Mouse (Mus musculus): ENCODE results near the gene Hs1bp3. TPM values are rescaled to one million over a fixed set of nuclear protein-coding genes. Genes with fewer than 3 reads are reported as not detected.

Gene Hs1bp3
- polyA plus RNA-seq, 1 experiment from 2014 or later, result 16.5 TPM

DNA sequence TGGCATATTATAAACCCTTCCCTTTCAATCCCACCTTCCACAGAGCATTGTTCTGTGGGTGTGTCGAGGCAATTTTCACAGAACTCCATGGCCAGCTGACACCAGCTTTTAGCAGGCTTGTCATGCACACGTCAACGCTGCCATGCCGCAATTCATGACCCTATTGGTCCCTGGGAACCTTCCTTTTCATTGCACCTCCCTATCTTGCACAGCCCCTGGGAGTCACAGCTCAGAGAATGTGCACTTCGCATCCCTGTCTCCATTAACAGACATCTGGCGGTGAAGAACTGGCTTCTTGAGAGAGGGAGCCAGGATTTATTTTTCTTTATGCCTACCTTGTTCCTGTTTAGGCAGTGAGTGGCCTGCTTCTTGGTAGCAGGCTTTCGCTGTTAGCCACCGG lies 25.7 kb downstream of the Hs1bp3 start:
- no peak overlapping the region for H3K27ac ChIP-seq
- peaks cover 60% of the 10 kb centered on the region for H3K36me3 ChIP-seq
- H3K4me2 ChIP-seq, result no peak overlapping the region
- 86% methylated on average over 8 of the region's 8 CpGs for WGBS
- no peaks in the 10 kb centered on the region for H3K27me3 ChIP-seq
- H3K9me3 ChIP-seq (replicated peaks), result no peaks in the 10 kb centered on the region
- no peak overlapping the region for H3K9ac ChIP-seq
- no peak for ATAC-seq (replicated peaks; ENCODE audit: low FRiP score)
- no peak overlapping the region for H3K4me3 ChIP-seq (replicated peaks)
- peaks cover 19% of the 10 kb centered on the region for H3K4me1 ChIP-seq

DNA sequence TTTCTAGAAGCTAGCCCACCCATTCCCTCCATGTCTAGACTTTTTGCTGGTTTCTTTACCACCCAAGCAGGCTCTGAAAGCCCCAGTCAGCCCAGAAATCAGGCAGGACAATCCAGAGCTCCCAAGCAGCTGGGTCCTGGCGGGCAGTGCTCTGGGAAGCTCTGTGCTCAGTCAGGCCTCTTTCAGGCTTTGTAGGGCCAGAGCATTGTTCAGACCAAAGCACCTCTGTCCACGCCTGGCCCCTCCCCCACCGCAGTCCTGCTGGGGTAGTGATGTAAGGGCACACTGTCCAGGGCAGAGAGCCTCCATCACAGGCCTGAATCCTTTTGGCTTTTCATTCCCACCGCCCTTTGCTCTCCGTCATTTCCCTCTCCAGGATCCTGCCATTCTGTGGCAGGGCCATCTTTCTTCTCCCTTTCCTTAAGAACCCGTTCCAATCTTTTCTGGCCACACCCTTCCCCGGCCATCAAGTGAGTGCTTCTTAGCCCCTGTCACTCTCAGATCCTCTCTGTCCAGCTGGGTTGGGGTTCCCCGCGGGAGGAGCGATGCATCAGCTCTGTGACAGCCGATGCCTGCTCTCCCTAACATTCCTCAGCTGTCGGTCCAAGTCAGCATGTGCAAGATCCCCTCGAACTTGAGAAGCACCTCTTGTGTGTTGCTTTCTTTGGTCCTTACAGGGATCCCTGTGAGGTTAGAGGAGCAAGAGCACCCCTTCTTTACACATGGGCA lies 26.5 kb downstream of the Hs1bp3 start:
- H3K9ac ChIP-seq, result no peak overlapping the region
- no peak for ATAC-seq (replicated peaks; ENCODE audit: low FRiP score)

DNA sequence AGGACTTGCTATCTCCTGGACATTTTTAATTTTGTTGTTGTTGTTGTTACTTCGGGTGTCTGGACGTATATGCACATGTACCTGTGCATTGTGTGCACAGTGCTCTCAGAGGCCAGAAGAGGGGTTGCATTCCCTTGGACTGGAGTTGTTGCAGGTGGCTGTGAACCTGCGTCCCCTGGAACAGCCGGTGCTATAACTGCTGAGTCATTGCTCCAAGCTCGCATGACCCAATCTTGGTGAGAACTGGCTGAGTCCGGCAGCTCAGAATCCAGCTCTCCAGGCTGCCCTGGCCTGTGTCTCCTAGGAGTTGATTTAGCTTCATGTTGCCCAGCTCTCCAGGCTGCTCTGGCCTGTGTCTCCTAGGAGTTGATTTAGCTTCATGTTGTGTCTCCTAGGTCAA lies 27.8 kb downstream of the Hs1bp3 start:
- Histone ChIP-seq H3K27ac (no peak overlapping the region), H3K4me3 (replicated peaks) (no peak overlapping the region), H3K4me1 (peaks cover 28% of the 10 kb centered on the region), H3K36me3 (peaks cover 55% of the 10 kb centered on the region), H3K4me2 (no peak overlapping the region), H3K9ac (no peak overlapping the region), H3K9me3 (replicated peaks) (no peaks in the 10 kb centered on the region), H3K27me3 (no peaks in the 10 kb centered on the region)
- no peak for ATAC-seq (replicated peaks; ENCODE audit: low FRiP score)
- WGBS, result 85% methylated on average over 6 of the region's 6 CpGs

More for the DNA sequence above, 26.5 kb downstream of the Hs1bp3 start:
- H3K4me2 ChIP-seq, result no peak overlapping the region
- no peak overlapping the region for H3K27ac ChIP-seq
- H3K27me3 ChIP-seq, result no peaks in the 10 kb centered on the region
- no peaks in the 10 kb centered on the region for H3K9me3 ChIP-seq (replicated peaks)
- H3K4me3 ChIP-seq (replicated peaks), result no peak overlapping the region
- 51% methylated on average over 13 of the region's 13 CpGs for WGBS
- peaks cover 60% of the 10 kb centered on the region for H3K36me3 ChIP-seq
- peaks cover 21% of the 10 kb centered on the region for H3K4me1 ChIP-seq

DNA sequence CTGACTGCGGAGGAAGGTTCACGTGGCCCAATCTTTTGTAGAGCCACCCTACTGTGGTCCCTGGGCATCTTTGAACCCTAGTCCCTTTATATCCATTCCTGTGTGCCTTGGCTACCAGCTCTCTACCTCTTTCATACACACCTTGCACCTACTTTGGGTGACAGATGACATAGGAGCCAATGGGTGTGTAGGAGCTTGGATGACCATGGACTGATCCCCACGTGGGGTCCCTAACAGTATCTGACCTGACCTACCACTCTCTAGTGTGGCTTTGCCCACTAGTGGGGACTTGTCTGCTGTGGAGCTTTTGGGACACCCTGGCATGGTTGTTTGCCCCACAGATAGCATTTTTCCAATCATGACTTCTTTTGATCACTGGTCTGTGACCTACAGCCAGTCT lies 30.1 kb downstream of the Hs1bp3 start:
- no peak for ATAC-seq (replicated peaks; ENCODE audit: low FRiP score)
- WGBS, result 95% methylated on average over 3 of the region's 3 CpGs
- Histone ChIP-seq H3K4me3 (replicated peaks) (no peak overlapping the region), H3K9ac (no peak overlapping the region), H3K4me2 (no peak overlapping the region), H3K27me3 (no peaks in the 10 kb centered on the region), H3K4me1 (peaks cover 25% of the 10 kb centered on the region), H3K27ac (no peak overlapping the region), H3K36me3 (peaks cover 32% of the 10 kb centered on the region), H3K9me3 (replicated peaks) (no peaks in the 10 kb centered on the region)

DNA sequence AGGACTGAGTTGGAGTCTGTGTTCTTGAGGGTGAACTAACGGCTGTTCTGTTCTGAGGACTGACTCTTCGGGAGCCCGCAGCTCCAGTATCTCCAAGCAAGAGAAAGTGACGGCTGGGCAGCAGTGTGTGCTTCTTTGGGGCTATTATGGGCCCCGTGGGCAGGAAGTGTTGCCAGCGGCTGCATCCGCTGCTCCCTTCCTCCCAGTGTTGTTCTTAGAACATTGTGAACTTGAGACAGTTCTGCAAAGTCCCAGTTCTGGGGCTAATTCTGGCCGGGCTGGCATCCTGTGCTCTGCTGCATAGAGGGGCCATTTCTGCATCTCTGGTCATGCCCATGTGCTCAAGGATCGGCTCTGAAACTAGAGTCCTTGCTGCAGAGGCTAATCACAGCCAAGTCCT lies 31.7 kb downstream of the Hs1bp3 start:
- ATAC-seq (replicated peaks; ENCODE audit: low FRiP score), result peak; percentile 24; the same call in 1 of the 2 replicates

DNA sequence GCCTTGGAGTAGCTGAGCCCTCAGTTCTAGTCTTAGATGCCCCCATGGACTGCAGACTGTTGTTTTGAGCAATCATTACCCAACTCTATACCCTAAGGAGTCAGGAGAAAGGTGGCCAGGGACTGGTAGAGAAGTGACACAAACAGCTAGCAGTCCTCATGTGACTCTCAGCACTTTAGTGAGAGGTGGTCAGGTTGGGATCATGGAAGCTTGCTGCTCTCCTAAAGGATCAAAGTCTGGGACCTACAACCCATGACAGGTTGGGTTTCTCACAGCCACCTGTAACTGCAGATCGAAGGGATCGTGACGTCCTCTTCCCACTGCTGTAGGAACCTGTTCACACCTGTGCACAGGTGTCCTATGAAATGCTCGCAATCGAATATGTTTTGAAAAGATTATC lies 32.3 kb downstream of the Hs1bp3 start:
- peaks cover 20% of the 10 kb centered on the region for H3K36me3 ChIP-seq
- H3K4me2 ChIP-seq, result no peak overlapping the region
- peaks cover 24% of the 10 kb centered on the region; the same call in 1 of the 2 replicates for H3K4me1 ChIP-seq
- H3K27me3 ChIP-seq, result no peaks in the 10 kb centered on the region
- no peak overlapping the region for H3K9ac ChIP-seq
- H3K27ac ChIP-seq, result peak overlapping the region; percentile 69
- ATAC-seq (replicated peaks; ENCODE audit: low FRiP score), result no peak
- H3K4me3 ChIP-seq (replicated peaks), result no peak overlapping the region
- H3K9me3 ChIP-seq (replicated peaks), result no peaks in the 10 kb centered on the region
- 92% methylated on average over 5 of the region's 5 CpGs for WGBS

More for the DNA sequence above, 31.7 kb downstream of the Hs1bp3 start:
- WGBS, result 35% methylated on average over 9 of the region's 9 CpGs
- no peak overlapping the region for H3K4me3 ChIP-seq (replicated peaks)
- no peak overlapping the region for H3K9ac ChIP-seq
- H3K27ac ChIP-seq, result peak overlapping the region; percentile 75
- no peaks in the 10 kb centered on the region for H3K27me3 ChIP-seq
- H3K4me2 ChIP-seq, result no peak overlapping the region
- peaks cover 20% of the 10 kb centered on the region for H3K36me3 ChIP-seq
- H3K9me3 ChIP-seq (replicated peaks), result no peaks in the 10 kb centered on the region
- H3K4me1 ChIP-seq, result peaks cover 27% of the 10 kb centered on the region

DNA sequence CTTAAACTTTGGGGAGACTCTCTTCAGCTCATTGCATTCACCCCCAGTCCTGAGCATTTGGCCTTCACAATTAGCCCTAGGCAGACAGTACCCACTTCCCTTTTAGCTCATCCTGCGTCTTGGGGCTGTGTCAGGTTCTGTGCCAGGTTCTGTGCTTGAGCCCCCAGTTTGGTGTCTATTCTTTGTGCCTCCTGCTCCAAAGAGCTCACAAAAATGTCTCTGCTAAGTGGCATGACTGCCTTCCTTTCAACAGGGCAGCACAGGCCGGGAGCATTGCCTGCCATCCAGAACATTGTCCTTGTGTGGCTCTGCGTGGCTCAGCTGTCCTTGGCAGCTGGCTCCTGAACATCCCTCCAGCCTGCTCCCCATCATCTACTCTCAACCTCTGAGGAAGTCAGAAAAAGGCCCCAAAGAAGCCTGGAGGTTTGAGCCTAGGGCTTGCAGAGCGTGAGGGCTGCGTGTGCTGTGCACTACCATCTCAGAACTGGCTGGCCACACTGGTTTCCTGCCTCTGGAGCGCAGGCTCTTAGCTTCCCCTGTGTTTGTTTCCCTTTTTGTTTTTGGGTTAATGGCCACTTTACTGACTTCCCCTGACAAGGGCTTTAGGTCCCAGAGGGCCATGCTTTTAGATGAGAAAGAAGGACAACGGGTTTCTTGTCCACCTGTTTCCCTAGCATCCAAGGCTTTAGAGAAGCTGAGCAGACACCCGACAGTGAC lies 34.7 kb downstream of the Hs1bp3 start:
- no peak for ATAC-seq (replicated peaks; ENCODE audit: low FRiP score)
- 0 out of 2 replicates have a peak overlapping the region, but pooled peaks have one; percentile 29 for H3K27ac ChIP-seq
- WGBS, result 79% methylated on average over 8 of the region's 8 CpGs

DNA sequence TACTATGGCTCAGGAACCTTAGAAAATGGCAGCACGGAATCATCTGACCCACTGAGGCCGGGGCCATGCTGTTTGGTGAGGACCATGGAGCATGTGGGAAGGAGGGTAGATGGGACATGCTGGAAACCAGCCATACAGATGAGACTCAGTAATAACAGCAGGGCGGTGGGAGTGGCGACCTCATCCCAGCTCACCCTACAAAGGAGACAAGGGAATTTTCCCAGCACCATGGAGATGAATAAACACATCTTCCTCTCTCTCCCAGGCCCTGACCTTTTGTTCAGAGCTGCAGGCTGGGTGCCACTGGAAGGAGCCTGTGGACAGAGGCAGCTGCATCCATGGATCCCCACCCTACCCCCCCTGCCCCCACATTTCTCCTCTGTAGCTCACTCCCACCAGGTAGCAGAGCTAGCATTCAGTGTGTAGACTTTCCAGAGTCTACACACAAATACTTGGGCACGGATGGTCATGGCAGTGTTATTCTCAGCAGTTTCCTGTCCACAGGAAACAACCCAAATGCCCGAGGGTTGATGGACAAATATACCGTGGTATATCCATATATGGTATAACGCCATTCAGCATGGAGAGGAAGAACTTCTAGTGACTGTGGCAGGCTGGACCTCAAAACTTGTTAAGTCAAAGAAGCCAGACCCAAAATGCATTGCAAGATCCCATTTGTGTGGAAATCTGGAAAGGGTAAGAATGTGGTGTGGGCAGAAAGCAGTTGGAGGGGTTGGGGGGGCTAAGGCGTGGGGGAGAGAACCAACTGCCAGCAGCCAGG lies 35.7 kb downstream of the Hs1bp3 start:
- Histone ChIP-seq H3K36me3 (no peaks in the 10 kb centered on the region), H3K27me3 (no peaks in the 10 kb centered on the region), H3K4me3 (replicated peaks) (no peak overlapping the region), H3K9ac (no peak overlapping the region), H3K9me3 (replicated peaks) (no peaks in the 10 kb centered on the region), H3K4me1 (peaks cover 27% of the 10 kb centered on the region), H3K4me2 (no peak overlapping the region), H3K27ac (0 out of 2 replicates have a peak overlapping the region, but pooled peaks have one; percentile 22)
- WGBS, result 67% methylated on average over 9 of the region's 9 CpGs
- no peak for ATAC-seq (replicated peaks; ENCODE audit: low FRiP score)

More for the DNA sequence above, 34.7 kb downstream of the Hs1bp3 start:
- Histone ChIP-seq H3K9me3 (replicated peaks) (no peaks in the 10 kb centered on the region), H3K27me3 (no peaks in the 10 kb centered on the region), H3K36me3 (0 out of 2 replicates have a peak, but pooled peaks cover 4% of the 10 kb centered on the region), H3K4me1 (peaks cover 27% of the 10 kb centered on the region), H3K4me3 (replicated peaks) (no peak overlapping the region), H3K4me2 (no peak overlapping the region), H3K9ac (no peak overlapping the region)

DNA sequence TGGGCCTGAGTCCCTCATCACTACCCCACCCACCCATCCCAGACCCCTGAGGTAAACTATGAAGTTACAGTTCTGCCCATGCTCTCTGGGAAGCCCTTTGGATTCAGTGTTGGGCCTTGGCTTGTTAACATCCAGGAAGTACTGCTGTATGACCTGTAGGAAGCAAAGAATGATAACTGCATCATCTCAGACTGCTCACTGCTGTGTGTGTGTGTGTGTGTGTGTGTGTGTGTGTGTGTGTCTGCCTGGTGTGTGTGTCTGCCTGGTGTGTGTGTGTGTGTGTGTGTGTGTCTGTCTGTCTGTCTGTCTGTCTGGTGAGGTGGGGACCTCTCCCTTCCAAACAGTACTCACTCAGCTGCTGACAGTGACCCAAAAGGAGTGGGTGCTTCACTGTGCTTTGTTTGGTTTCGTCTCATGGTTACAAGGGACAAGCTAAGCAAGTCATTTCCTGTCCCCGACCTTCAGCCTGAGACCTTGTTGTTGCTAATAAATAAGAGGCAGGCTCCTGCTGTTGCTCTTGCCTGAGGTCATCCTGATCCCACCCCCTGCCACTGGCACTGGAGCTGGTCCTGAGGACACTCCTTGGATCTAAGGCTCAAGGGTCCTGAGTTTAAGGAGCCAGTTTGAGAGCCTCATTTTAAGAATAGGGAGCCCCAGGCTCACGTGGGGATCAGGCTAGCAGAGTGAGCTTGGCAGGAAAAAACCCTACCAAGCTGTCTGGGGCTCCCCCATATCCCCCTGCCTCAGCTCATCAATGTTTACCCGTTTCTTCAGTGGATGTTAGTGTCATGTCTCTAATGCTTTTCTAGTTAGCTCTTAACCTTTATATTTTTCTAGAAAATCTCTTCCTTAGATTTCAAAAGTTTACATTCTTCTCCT lies 38.0 kb downstream of the Hs1bp3 start:
- 0 out of 2 replicates have a peak overlapping the region, but pooled peaks have one; percentile 45 for H3K27ac ChIP-seq
- no peak overlapping the region for H3K4me2 ChIP-seq
- peak; percentile 57; the same call in 1 of the 2 replicates for ATAC-seq (replicated peaks; ENCODE audit: low FRiP score)

DNA sequence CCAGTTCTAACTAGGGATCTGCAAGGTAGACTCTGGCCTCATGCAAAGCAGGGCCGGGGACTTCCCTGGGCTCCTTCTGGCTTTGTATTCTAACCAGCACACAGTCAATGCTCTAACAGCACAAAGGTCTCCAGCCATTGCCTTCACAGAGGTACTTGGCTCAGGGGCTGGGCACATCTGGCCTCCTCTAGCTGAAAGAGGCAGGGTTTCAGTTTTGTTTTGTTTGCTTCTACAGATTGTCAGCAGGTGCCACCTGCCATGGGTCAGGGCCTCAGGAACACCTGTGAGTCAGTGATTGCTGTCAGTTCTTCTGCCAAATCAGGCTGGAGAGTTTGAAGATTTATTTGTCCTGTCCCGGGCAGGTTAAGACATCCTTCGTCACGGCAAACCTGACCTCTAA lies 39.8 kb downstream of the Hs1bp3 start:
- H3K27ac ChIP-seq, result no peak overlapping the region
- peaks cover 24% of the 10 kb centered on the region for H3K4me1 ChIP-seq
- H3K9ac ChIP-seq, result no peak overlapping the region
- WGBS, result 58% methylated on average over 4 of the region's 4 CpGs
- no peak for ATAC-seq (replicated peaks; ENCODE audit: low FRiP score)
- H3K4me2 ChIP-seq, result no peak overlapping the region
- no peak overlapping the region for H3K4me3 ChIP-seq (replicated peaks)
- H3K27me3 ChIP-seq, result no peaks in the 10 kb centered on the region
- no peaks in the 10 kb centered on the region for H3K36me3 ChIP-seq
- no peaks in the 10 kb centered on the region for H3K9me3 ChIP-seq (replicated peaks)

More for the DNA sequence above, 38.0 kb downstream of the Hs1bp3 start:
- Histone ChIP-seq H3K9me3 (replicated peaks) (no peaks in the 10 kb centered on the region), H3K9ac (no peak overlapping the region), H3K36me3 (no peaks in the 10 kb centered on the region), H3K4me3 (replicated peaks) (no peak overlapping the region), H3K4me1 (peaks cover 15% of the 10 kb centered on the region), H3K27me3 (no peaks in the 10 kb centered on the region)
- 20% methylated on average over 4 of the region's 4 CpGs for WGBS

DNA sequence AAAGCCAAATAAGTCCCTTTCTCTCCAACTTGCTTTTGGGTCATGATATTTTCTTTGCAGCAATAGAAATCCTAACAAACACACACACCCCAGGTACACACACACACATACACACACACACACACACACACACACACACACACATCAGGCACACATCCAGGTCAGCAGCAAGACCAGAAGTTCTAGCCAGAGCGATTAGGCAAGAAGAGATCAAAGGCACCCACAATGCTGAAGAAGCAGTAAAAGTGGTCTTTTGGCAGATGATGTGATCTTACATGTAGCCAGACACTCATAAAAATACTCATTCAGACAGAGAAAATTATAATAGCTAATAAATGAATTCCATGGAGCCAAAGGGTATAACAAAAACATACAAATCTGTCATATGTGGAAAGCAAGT lies 41.0 kb downstream of the Hs1bp3 start:
- 65% methylated on average over 1 of the region's 1 CpGs for WGBS
- H3K36me3 ChIP-seq, result no peaks in the 10 kb centered on the region

More for the DNA sequence above, 41.0 kb downstream of the Hs1bp3 start:
- Histone ChIP-seq H3K4me3 (replicated peaks) (no peak overlapping the region), H3K9me3 (replicated peaks) (no peaks in the 10 kb centered on the region), H3K27me3 (no peaks in the 10 kb centered on the region), H3K9ac (no peak overlapping the region), H3K4me1 (peaks cover 27% of the 10 kb centered on the region), H3K4me2 (no peak overlapping the region), H3K27ac (no peak overlapping the region)
- ATAC-seq (replicated peaks; ENCODE audit: low FRiP score), result no peak

Data from kidney, embryonic 15.5 days (tissue).